Mouse (Mus musculus) hindbrain, embryonic 12.5 days (tissue): Measurements from ENCODE around the gene Insyn1. TPM values are rescaled to one million over a fixed set of nuclear protein-coding genes. Genes with fewer than 3 reads are reported as not detected.

Experiments used
- ATAC-seq: fragments of 200-750 bp; cut with Nextera tagmentation; 2 replicates; pipeline ENCODE4 v1.8.0; 2017; ENCODE audit warnings: moderate TSS enrichment; ENCODE audit not compliant: low FRiP score
- H3K27ac ChIP-seq: fragments of 300-500 bp; sonication (generic); 2 replicates; pipeline ENCODE4 v1.5.1; 2016; ENCODE audit warnings: mild to moderate bottlenecking
- H3K27me3 ChIP-seq: fragments of 300-500 bp; sonication (generic); 2 replicates; pipeline ENCODE4 v1.6.1; 2016; ENCODE audit warnings: mild to moderate bottlenecking
- H3K36me3 ChIP-seq: fragments of 300-500 bp; sonication (generic); 2 replicates; pipeline ENCODE4 v1.6.1; 2016; ENCODE audit warnings: mild to moderate bottlenecking
- H3K4me1 ChIP-seq: fragments of 300-500 bp; sonication (generic); 2 replicates; pipeline ENCODE4 v1.6.1; 2016
- H3K4me2 ChIP-seq: fragments of 300-500 bp; sonication (generic); replicated peaks from 2 replicates; pipeline ENCODE4 v1.6.1; 2016; ENCODE audit warnings: mild to moderate bottlenecking
- H3K4me3 ChIP-seq: fragments of 300-500 bp; sonication (generic); 2 replicates; pipeline ENCODE4 v1.5.1; 2016; ENCODE audit warnings: mild to moderate bottlenecking
- H3K9ac ChIP-seq: fragments of 300-500 bp; sonication (generic); 2 replicates; pipeline ENCODE4 v1.6.1; 2016; ENCODE audit warnings: mild to moderate bottlenecking, moderate library complexity
- H3K9me3 ChIP-seq: fragments of 300-500 bp; sonication (generic); replicated peaks from 2 replicates; pipeline ENCODE4 v1.6.1; 2016; ENCODE audit warnings: mild to moderate bottlenecking
- WGBS: fragments of 180-500 bp; shearing (Covaris S2); methylation state at CpG from one replicate; pipeline ENCODE4 v1.1.7; 2016; 5-methylcytosine and 5-hydroxymethylcytosine counted together
- polyA plus RNA-seq: library from polyadenylated mRNA; unstranded; fragments of >200 nt; fragmentation: Nextera tagmentation; extraction: Ambion mirVana; gene quantifications from 2 replicates; pipeline ENCODE4 v1.2.1, GENCODE M21; 2016

Gene Insyn1
- polyA plus RNA-seq: 5.2 and 5.6 TPM in 2 replicates

GRCm38 (mm10) chr9:58487851-58488801 lies at the start of gene Insyn1:
Gene Insyn1, plus strand, starts transcription at chr9:58488603.
- WGBS: under 1% methylated on average over 83 of the region's 104 CpGs
- Histone ChIP-seq H3K27ac (peak within 1 kb of the TSS; percentile 90), H3K4me2 (peak within 1 kb of the TSS; percentile 90), H3K4me3 (peak within 1 kb of the TSS; percentile 65), H3K9ac (peak within 1 kb of the TSS; percentile 89), H3K36me3 (0 out of 2 replicates have a peak, but pooled peaks cover 2% of the 10 kb centered on the region), H3K4me1 (peaks cover 19% of the 10 kb centered on the region), H3K9me3 (no peaks in the 10 kb centered on the region), H3K27me3 (peaks cover 50% of the 10 kb centered on the region)
- peak; percentile 75 for ATAC-seq

- ATAC-seq: peak; percentile 18; the same call in 1 of the 2 replicates
- Histone ChIP-seq H3K27me3 (no peaks in the 10 kb centered on the region), H3K4me2 (0 out of 2 replicates have a peak overlapping the region, but pooled peaks have one; percentile 3), H3K9me3 (no peaks in the 10 kb centered on the region), H3K27ac (peak overlapping the region; percentile 55), H3K4me3 (no peak overlapping the region), H3K4me1 (peaks cover 38% of the 10 kb centered on the region), H3K36me3 (no peaks in the 10 kb centered on the region), H3K9ac (no peak overlapping the region)
- WGBS: 52% methylated on average over 22 of the region's 22 CpGs
Observed at GRCm38 (mm10) chr9:58438921-58439396, 49.4 kb upstream of the Insyn1 start.

- Histone ChIP-seq H3K4me2 (no peak overlapping the region), H3K27me3 (no peaks in the 10 kb centered on the region), H3K4me3 (no peak overlapping the region), H3K27ac (0 out of 2 replicates have a peak overlapping the region, but pooled peaks have one; percentile 45), H3K9ac (no peak overlapping the region), H3K36me3 (no peaks in the 10 kb centered on the region), H3K9me3 (no peaks in the 10 kb centered on the region), H3K4me1 (peaks cover 38% of the 10 kb centered on the region)
- WGBS: 63% methylated on average over 6 of the region's 6 CpGs
- no peak for ATAC-seq
Observed at GRCm38 (mm10) chr9:58440100-58440499, 48.3 kb upstream of the Insyn1 start.

GRCm38 (mm10) chr9:58440614-58441013 lies 47.8 kb upstream of the Insyn1 start:
- no peak overlapping the region for H3K9ac ChIP-seq
- no peak overlapping the region for H3K4me2 ChIP-seq
- no peak for ATAC-seq
- no peaks in the 10 kb centered on the region for H3K9me3 ChIP-seq
- H3K27ac ChIP-seq: no peak overlapping the region
- H3K4me1 ChIP-seq: peaks cover 38% of the 10 kb centered on the region
- H3K27me3 ChIP-seq: no peaks in the 10 kb centered on the region
- H3K36me3 ChIP-seq: no peaks in the 10 kb centered on the region
- no peak overlapping the region for H3K4me3 ChIP-seq

- ATAC-seq: no peak
- peaks cover 38% of the 10 kb centered on the region for H3K4me1 ChIP-seq
Observed at GRCm38 (mm10) chr9:58441351-58442104, 46.9 kb upstream of the Insyn1 start.

GRCm38 (mm10) chr9:58442105-58443010 lies 46.0 kb upstream of the Insyn1 start:
- Histone ChIP-seq H3K9ac (no peak overlapping the region), H3K4me2 (no peak overlapping the region), H3K9me3 (no peaks in the 10 kb centered on the region), H3K36me3 (no peaks in the 10 kb centered on the region), H3K4me1 (peaks cover 43% of the 10 kb centered on the region), H3K4me3 (no peak overlapping the region), H3K27ac (peak overlapping the region; percentile 7; the same call in 1 of the 2 replicates), H3K27me3 (no peaks in the 10 kb centered on the region)
- WGBS: 59% methylated on average over 7 of the region's 7 CpGs
- no peak for ATAC-seq

More at GRCm38 (mm10) chr9:58441351-58442104, 46.9 kb upstream of the Insyn1 start:
- H3K4me3 ChIP-seq: no peak overlapping the region
- no peak overlapping the region for H3K4me2 ChIP-seq
- H3K9me3 ChIP-seq: no peaks in the 10 kb centered on the region
- H3K36me3 ChIP-seq: no peaks in the 10 kb centered on the region
- H3K27ac ChIP-seq: no peak overlapping the region
- 79% methylated on average over 6 of the region's 6 CpGs for WGBS
- no peak overlapping the region for H3K9ac ChIP-seq
- H3K27me3 ChIP-seq: no peaks in the 10 kb centered on the region

GRCm38 (mm10) chr9:58443061-58443460 lies 45.3 kb upstream of the Insyn1 start:
- Histone ChIP-seq H3K4me3 (no peak overlapping the region), H3K27me3 (no peaks in the 10 kb centered on the region), H3K4me1 (peaks cover 39% of the 10 kb centered on the region), H3K27ac (no peak overlapping the region), H3K4me2 (no peak overlapping the region), H3K9ac (no peak overlapping the region), H3K36me3 (no peaks in the 10 kb centered on the region), H3K9me3 (no peaks in the 10 kb centered on the region)
- WGBS: 65% methylated on average over 3 of the region's 3 CpGs
- no peak for ATAC-seq

GRCm38 (mm10) chr9:58446829-58447228 lies 41.6 kb upstream of the Insyn1 start:
- 45% methylated on average over 4 of the region's 4 CpGs for WGBS
- H3K4me3 ChIP-seq: no peak overlapping the region
- no peak overlapping the region for H3K4me2 ChIP-seq
- no peak overlapping the region for H3K27ac ChIP-seq
- H3K9me3 ChIP-seq: no peaks in the 10 kb centered on the region
- H3K36me3 ChIP-seq: no peaks in the 10 kb centered on the region
- no peaks in the 10 kb centered on the region for H3K27me3 ChIP-seq
- peaks cover 21% of the 10 kb centered on the region for H3K4me1 ChIP-seq
- ATAC-seq: no peak
- no peak overlapping the region for H3K9ac ChIP-seq

- 88% methylated on average over 11 of the region's 12 CpGs for WGBS
- no peak for ATAC-seq
- Histone ChIP-seq H3K9me3 (no peaks in the 10 kb centered on the region), H3K4me2 (no peak overlapping the region), H3K27ac (no peak overlapping the region), H3K4me3 (no peak overlapping the region), H3K27me3 (no peaks in the 10 kb centered on the region), H3K4me1 (peaks cover 14% of the 10 kb centered on the region), H3K36me3 (no peaks in the 10 kb centered on the region), H3K9ac (no peak overlapping the region)
Observed at GRCm38 (mm10) chr9:58447997-58448595, 40.3 kb upstream of the Insyn1 start.

- no peak for ATAC-seq
Observed at GRCm38 (mm10) chr9:58449526-58449925, 38.9 kb upstream of the Insyn1 start.

GRCm38 (mm10) chr9:58453791-58454378 lies 34.5 kb upstream of the Insyn1 start:
- ATAC-seq: no peak
- WGBS: 84% methylated on average over 5 of the region's 5 CpGs

More at GRCm38 (mm10) chr9:58449526-58449925, 38.9 kb upstream of the Insyn1 start:
- Histone ChIP-seq H3K36me3 (no peaks in the 10 kb centered on the region), H3K4me1 (peaks cover 12% of the 10 kb centered on the region), H3K27me3 (no peaks in the 10 kb centered on the region), H3K9ac (no peak overlapping the region), H3K27ac (0 out of 2 replicates have a peak overlapping the region, but pooled peaks have one; percentile 1), H3K4me2 (no peak overlapping the region), H3K9me3 (no peaks in the 10 kb centered on the region), H3K4me3 (no peak overlapping the region)
- WGBS: 35% methylated on average over 3 of the region's 3 CpGs

More at GRCm38 (mm10) chr9:58453791-58454378, 34.5 kb upstream of the Insyn1 start:
- Histone ChIP-seq H3K4me3 (no peak overlapping the region), H3K9me3 (no peaks in the 10 kb centered on the region), H3K36me3 (no peaks in the 10 kb centered on the region), H3K27ac (no peak overlapping the region), H3K4me1 (peaks cover 38% of the 10 kb centered on the region), H3K4me2 (no peak overlapping the region), H3K27me3 (peaks cover 4% of the 10 kb centered on the region; the same call in 1 of the 2 replicates), H3K9ac (no peak overlapping the region)
